Mouse (Mus musculus) gastrocnemius, postnatal 4 days (tissue): Measurements from ENCODE around the gene Cdc25a. TPM values are rescaled to one million over a fixed set of nuclear protein-coding genes. Genes with fewer than 3 reads are reported as not detected.

Source experiments
- DNase-seq, 2 experiments: peaks; one replicate each; pipeline ENCODE4 v3.0.0; 2021 to 2022; ENCODE audit warnings: low spot score in 2 of 2, mixed read lengths in 2 of 2
- long read RNA-seq, 2 experiments: library from polyadenylated mRNA; stranded (forward); transcript quantifications; one replicate each; pipeline ENCODE4 v2.0.0; 2021
- total RNA-seq, 2 experiments: library from RNA; stranded (reverse); gene quantifications; 2 replicates each; pipeline ENCODE4 v1.2.3; 2021

The Cdc25a gene
- 10 to 100 TPM; 13.9 TPM for total RNA-seq
- long read RNA-seq, experiment 1, transcript Cdc25a-201 (15 exons, 3,632 nt): major isoform, 14 of 20 reads
- long read RNA-seq, experiment 1, partial matches to known transcripts: 0 of 20 reads
- long read RNA-seq, experiment 1, other reads (novel, unspliced or antisense): 6 of 20 reads
- long read RNA-seq, experiment 2, transcript Cdc25a-201 (15 exons, 3,632 nt): major isoform, 20 of 30 reads
- long read RNA-seq, experiment 2, partial matches to known transcripts: 3 of 30 reads
- long read RNA-seq, experiment 2, other reads (novel, unspliced or antisense): 7 of 30 reads

DNA sequence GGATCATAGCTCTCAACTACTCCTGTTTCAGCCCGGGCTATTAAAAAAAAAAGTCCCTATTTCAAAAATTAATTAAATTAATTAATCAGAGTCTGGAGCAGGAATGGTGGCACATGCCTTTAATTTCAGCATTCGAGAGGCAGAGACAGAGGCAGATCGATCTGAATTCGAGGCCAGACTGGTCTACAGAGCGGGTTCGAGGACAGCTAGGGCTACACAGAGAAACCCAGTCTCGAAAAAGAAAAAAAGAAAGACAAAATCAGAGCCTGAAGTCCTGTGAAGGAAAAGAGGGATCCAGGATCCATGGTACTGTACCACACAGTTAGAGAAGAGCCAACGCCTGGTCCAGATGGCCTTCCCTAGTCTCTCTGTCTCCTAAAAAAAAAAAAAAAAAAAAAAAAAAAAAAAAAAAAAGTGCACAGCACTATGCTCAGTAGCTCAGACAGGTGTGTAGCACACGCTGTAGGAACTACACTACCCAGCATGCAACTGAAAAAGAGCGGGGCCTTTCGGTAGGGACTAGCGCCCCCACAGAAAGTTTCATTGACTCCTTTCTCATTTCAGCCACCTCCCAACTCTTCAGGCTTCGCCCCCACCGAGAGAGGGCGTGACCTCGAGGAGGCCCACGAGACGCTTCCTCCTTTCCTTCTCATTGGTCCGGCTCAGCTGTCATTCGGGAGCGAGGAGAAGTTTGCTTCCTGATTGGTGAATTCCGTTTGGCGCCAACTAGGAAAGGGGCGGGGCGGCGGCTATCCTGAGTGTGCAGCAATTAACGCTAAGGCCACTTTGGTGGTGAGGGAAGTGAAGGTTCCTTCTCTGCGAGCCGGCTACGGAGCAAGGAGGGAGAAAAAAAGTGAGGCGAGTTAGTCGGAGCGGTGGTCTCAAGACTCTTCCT lies at the start of gene Cdc25a:
TSS of gene Cdc25a (plus strand) at position 783 of the 895 bp plus-strand sequence.
- peak; percentile 94 to 98 for DNase-seq

DNA sequence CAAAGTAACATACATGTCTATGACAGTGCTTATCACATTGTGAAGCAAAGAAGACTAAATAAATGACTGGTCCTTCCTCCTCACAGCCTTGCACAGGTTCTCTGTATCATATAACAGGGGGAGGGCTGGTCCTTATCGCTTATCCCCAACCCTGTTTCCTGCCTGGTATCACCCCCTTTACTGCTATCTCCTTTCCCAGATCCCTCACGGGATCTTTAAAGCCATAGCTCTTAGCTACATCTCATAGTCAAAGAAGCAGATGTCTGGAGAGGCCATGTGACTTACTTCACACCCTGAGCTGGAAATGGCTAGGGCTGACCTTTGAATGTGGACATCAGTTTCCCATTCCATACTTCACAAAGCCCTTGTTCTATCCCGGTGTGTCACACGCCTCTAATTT lies 49.6 kb upstream of the Cdc25a start:
- DNase-seq: no peak

DNA sequence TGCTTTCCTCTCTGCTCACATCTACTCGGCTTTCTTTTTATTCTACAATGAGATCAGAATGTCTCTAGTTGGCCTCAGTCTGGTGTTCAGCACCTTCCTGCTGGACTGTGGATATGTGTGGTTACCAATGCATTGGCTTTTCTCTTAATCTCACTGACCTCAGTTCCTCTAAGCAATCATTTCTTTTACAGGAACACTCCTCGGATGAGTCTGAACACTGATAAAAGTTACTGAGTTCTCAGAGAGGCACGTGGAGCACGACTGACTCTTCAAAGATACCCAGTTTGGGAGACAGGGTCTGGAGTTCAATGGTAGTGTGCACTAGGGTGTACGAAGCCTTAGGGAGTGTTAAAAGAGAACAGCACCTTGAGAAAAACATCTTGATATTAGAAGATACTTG lies 49.2 kb upstream of the Cdc25a start:
- no peak for DNase-seq

DNA sequence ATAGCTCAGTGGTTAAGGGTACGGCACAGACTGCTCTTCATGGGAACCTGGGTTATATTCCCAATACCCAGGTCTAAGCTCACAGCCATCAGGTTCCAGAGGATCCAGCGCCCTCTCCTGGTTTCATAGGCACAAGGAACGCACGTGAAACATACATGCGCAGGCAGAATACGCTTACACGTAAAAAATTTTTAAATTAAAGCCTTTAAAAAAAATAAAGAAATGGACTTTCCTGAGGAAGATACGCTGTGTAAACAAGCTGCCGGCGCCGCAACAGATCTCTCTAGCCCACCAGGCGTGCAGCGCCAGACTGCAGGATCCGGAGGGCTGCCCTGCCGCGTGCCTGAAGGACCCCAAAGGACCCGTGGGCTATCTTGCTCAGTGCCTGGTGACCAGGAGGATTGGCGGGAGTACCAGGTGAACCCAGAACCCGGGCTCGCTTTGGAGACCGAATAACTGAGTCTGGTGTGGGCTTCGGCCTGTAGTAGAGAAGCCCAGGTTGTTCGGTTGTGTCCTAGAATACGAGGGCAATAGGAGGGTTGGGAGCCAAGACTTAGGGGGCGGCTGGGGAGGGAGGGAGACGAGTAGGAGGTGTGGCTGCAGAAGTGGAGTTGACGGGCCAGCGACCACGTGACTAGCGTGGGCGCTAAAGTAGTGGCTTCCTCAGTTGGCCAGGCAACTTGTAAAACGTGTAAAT lies 42.8 kb upstream of the Cdc25a start, which contains the start of gene Nme6:
TSS of gene Nme6 (plus strand) at position 359 of the 697 bp plus-strand sequence.
- DNase-seq: peak; percentile 63 to 85

GRCm38 (mm10) chr9:109833088-109833412 lies 42.3 kb upstream of the Cdc25a start:
- no peak for DNase-seq

GRCm38 (mm10) chr9:109849312-109849758 lies 26.0 kb upstream of the Cdc25a start, which contains the start of gene Camp:
Gene Camp, minus strand, starts transcription at chr9:109849617.
- DNase-seq: peak in 1 of 2 experiments; percentile 43

DNA sequence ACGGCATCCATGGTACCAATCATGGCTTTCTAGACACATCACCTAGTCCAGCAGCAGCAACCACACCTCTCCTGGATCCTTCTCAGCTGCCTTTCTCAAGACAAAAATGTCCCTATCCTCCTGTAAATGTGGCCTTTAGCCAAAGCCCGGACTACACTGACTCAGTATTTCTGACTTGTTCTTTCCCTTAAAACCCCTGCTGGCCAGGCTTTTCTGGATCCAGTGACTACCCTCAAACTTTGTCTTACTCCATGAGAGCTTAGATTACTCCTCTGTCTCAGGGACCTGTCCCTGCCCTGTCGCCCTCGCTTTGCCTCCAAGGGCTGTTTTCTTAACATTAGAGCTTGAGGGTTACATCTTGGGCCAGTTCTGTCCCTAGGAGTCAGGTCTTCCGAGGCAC lies 25.3 kb upstream of the Cdc25a start:
- no peak for DNase-seq

DNA sequence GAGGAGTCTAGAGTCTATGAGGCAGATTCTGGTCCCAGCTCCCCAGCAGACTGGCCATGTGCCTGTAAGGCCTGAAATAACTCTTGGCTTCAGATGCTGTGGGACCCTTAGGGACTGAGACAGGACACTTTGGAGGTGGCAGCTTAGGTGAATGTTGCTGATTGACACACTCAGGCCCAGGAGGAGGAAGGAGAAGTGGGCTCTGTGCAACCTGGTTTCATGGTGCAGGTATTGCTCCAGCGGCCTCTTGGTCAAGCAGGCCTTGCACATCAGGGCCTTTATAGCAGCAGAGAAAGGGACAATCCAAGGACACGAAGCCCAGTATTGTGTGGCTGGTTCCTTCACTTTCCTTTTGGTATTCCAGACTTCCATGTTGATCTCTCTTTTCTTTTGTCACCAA lies 21.0 kb upstream of the Cdc25a start:
- no peak for DNase-seq

DNA sequence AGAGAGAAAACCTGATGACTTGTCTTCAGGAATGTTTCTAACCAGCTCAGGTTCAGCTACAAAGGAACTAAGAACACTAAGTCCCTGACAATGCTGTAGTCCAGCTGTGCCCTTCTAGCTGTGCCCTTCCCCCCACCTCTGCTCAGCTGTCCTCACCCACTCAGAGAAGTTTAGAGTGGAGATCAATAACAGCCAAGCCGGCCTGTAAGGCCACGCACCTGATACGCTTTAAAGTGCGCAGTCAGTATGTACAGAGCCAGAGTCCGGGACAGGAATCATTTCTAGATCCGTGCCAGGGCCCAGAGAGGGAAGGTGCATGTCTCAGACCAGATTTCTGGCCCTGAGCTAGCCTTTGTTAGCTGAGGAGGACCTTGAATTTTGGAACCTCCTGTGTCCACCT lies 19.4 kb upstream of the Cdc25a start:
- DNase-seq: no peak

- DNase-seq: peak; percentile 70 to 78
Observed at GRCm38 (mm10) chr9:109862397-109863044, 12.9 kb upstream of the Cdc25a start.

GRCm38 (mm10) chr9:109863085-109863484 lies 12.3 kb upstream of the Cdc25a start:
- DNase-seq: no peak

- no peak for DNase-seq
Observed at GRCm38 (mm10) chr9:109866218-109866617, 9.2 kb upstream of the Cdc25a start.

GRCm38 (mm10) chr9:109870983-109871572 lies 4.3 kb upstream of the Cdc25a start:
- no peak for DNase-seq

DNA sequence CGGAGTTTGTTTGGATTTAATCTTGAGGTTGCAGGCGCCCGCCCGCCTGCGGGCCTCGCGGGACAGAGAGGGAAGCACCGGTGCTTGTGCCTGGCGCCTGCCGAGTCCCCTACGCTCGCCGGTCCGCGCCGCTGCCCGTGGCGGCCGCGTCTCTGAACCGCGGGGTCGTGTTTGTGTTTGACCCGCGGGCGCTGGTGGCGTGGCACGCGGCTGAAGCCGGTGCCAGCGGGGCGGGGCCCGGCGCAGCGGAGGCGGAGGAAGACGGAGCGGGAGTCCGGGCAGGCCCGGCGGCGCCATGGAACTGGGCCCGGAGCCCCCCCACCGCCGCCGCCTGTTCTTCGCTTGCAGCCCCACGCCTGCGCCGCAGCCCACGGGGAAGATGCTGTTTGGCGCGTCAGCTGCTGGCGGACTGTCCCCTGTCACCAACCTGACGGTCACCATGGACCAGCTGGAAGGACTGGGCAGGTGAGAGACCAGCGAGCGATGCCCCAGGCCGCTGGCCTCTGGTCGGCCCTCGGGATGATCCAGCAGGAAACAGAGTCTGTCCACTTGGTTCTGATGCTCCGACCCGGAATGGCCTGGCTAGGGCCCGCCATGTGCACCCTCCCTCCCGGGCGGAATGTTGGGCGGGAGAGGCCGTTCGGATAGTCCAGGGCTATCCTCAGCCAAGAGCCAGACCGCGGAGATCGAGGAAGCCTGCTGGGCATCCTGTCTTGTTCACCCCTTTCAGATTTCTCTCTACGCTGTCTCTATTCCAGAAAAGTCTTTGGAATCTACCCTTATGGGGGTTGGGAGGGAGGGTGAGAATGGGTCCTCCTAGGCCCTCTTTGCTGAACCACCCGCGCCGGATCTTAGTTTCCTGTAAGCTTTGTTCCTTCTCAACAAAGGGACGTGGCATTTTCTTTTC lies 569 bp downstream of the Cdc25a start:
- DNase-seq: peak; percentile 61 to 79

GRCm38 (mm10) chr9:109876756-109877155 lies 1.4 kb downstream of the Cdc25a start:
- no peak for DNase-seq

DNA sequence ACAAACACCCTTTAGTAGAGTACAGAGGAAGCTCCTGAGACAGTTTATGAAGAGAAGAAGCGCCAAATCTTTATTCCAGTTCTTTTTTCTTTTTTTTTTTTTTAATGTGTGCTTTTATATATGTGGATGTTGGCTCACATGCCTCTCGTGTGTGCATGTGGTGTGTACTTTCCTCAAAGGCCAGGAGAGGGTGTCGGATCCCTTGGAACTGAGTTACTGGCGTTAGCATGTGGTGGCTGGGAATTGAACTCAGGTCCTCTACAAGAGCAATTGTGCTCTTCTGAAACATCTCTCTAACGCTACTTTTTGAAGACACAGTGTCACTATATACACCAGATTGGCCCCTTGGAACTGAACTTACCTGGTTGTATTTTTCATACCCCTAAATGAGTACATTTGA lies 2.3 kb downstream of the Cdc25a start:
- DNase-seq: no peak

- no peak for DNase-seq
Observed at GRCm38 (mm10) chr9:109879305-109879704, 3.9 kb downstream of the Cdc25a start.

- DNase-seq: no peak
Observed at GRCm38 (mm10) chr9:109886259-109886658, 10.9 kb downstream of the Cdc25a start.

DNA sequence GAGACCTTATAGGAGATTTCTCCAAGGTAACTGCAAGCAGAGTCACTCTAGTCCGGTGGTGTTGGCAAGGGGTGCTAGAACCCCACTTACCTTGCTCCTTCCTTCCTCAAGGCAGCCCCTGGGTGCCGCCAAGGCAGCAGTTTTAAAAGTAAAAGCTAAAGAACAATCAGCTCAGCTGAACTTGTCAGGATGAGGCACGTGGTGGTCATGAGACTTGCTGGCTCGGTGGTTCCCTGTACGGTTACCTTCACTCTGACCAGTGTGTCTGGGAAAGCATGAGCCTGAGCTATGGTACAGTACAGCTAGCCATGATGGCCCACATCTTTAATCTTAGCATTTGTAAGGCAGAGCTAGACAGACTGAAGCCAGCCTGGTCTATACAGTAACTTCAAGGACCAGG lies 11.9 kb downstream of the Cdc25a start:
- DNase-seq: no peak

DNA sequence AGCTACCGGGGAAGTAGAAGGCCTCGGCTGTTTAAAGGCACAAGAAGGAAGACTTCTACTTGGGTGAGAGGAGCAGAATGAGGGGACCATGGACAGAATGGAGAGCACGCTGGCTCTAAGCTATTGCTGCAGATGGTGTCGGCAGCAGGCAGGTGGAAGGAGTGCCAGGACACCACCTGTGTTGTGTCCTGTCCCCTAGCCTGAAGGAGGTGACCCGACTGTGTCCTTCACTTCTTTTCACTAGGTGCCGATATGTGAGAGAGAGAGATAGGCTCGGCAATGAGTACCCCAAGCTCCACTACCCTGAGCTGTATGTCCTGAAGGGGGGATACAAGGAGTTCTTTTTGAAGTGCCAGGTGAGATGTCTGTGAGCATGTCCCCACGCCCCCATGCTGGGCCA lies 16.1 kb downstream of the Cdc25a start:
- no peak for DNase-seq
